Mouse (Mus musculus) lung, adult 18-20 months (tissue): Measurements from ENCODE around the gene Olfr606.
"Not testable (repeated sequence)": the region's sequence is repeated elsewhere in the genome, so short reads cannot be mapped to it uniquely, and the experiment has no call there.

Source experiments
- DNase-seq, 2 experiments: peaks; one replicate each; pipeline ENCODE4 v3.0.0; 2022; ENCODE audit warnings: mixed read lengths in 2 of 2

Olfr606 gene

GRCm38 (mm10) chr7:103448746-103449145 is at the start of gene Olfr606:
Gene Olfr606 (plus strand): TSS chr7:103449046.
- no peak for DNase-seq

GRCm38 (mm10) chr7:103406521-103407055 is 42.3 kb upstream of the Olfr606 start:
- not testable (repeated sequence) for DNase-seq

GRCm38 (mm10) chr7:103414772-103415171 is 34.1 kb upstream of the Olfr606 start, which contains the start of gene Usp17lc:
Gene Usp17lc (plus strand): TSS chr7:103415072.
- DNase-seq: not testable (repeated sequence)

DNA sequence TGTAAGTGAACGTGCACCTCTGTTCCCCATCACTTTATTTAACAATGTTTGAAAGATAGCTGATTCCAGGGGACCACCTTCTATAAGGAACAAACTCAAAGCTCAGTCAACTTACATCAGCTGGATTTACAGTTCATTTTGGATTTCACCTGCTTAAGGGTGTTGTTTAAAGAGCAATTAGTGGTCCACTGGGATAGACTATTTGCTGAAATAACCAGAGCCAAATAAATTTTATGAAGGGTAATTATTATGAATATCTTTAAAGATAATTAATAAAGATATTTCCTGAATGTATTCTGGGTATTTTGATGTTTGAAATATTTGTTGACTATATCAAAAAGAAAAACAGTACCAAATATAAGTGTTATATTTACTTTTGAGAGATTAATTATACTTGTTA is 3.5 kb upstream of the Olfr606 start, which contains the start of gene Olfr605:
Gene Olfr605 (minus strand): TSS at position 101 of the 400 bp plus-strand sequence.
- no peak for DNase-seq

- DNase-seq: no peak
These were observed 11.7 kb downstream of the Olfr606 start for GRCm38 (mm10) chr7:103460590-103460989.

- no peak for DNase-seq
These were observed 20.7 kb downstream of the Olfr606 start, which contains the start of gene Olfr608 for GRCm38 (mm10) chr7:103469577-103469976. Gene Olfr608 (plus strand): TSS chr7:103469877.

DNA sequence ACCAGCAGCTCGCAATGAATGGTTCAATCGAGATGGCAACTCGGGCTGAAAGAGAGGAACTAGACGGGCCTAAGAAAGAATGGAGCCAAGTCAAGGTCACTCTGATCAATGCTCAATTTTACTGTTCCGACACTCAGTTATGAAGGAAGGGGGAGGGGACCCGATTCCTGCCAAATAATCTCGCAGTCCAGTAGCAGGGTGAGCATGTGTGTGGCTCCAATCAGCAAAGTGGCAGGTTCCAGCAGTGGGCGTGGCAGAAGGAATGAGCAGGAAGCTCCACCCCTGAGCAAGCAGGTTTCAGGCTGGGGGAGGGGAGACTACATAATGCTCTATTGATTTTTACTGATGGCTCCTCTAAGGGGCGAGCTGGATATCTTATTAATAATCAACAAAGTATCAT is 28.3 kb downstream of the Olfr606 start:
- DNase-seq: not testable (repeated sequence)

- DNase-seq: no peak
These were observed 49.1 kb downstream of the Olfr606 start, which contains the start of gene Olfr609 for GRCm38 (mm10) chr7:103497962-103498361. Gene Olfr609 (minus strand): TSS chr7:103498062.
